Mouse (Mus musculus) hindbrain, embryonic 11.5 days (tissue): ENCODE measurements at regions not wholly inside any gene's neighbourhood (a gene's known extent, or its start where the extent isn't known, plus 50 kb on each side); places are given as distances from the start of the nearest gene placed in this dataset.
A peak's percentile ranks its signal among the peaks of the same experiment; 100 is the strongest.

ENCODE experiments used
- ATAC-seq: fragments of 200-750 bp; cut with Nextera tagmentation; 2 replicates; pipeline ENCODE4 v1.8.0; 2017; ENCODE audit warnings: mild to moderate bottlenecking, moderate TSS enrichment, moderate library complexity; ENCODE audit not compliant: low FRiP score
- DNase-seq: peaks from one replicate; pipeline ENCODE4 v3.0.0-alpha.2; 2015; ENCODE audit warnings: low spot score
- H3K27ac ChIP-seq: fragments of 300-500 bp; sonication (generic); 2 replicates; pipeline ENCODE4 v1.5.1; 2014; ENCODE audit warnings: mild to moderate bottlenecking, low read depth, low read length
- H3K27me3 ChIP-seq: fragments of 300-500 bp; sonication (generic); 2 replicates; pipeline ENCODE4 v1.6.1; 2014; ENCODE audit warnings: mild to moderate bottlenecking, low read length, moderate library complexity, mixed read lengths; ENCODE audit not compliant: control insufficient read depth, insufficient read depth
- H3K36me3 ChIP-seq: fragments of 300-500 bp; sonication (generic); 2 replicates; pipeline ENCODE4 v1.6.1; 2014; ENCODE audit warnings: mild to moderate bottlenecking, low read length, moderate library complexity, mixed read lengths; ENCODE audit not compliant: control insufficient read depth, insufficient read depth
- H3K4me1 ChIP-seq: fragments of 300-500 bp; sonication (generic); replicated peaks from 2 replicates; pipeline ENCODE4 v1.6.1; 2014; ENCODE audit warnings: low read length, mixed read lengths; ENCODE audit not compliant: control insufficient read depth, insufficient read depth
- H3K4me2 ChIP-seq: fragments of 300-500 bp; sonication (generic); replicated peaks from 2 replicates; pipeline ENCODE4 v1.6.1; 2014; ENCODE audit warnings: mild to moderate bottlenecking, low read depth, low read length
- H3K4me3 ChIP-seq: fragments of 300-500 bp; sonication (generic); 2 replicates; pipeline ENCODE4 v1.5.1; 2014; ENCODE audit warnings: low read depth, low read length
- H3K9ac ChIP-seq: fragments of 300-500 bp; sonication (generic); 2 replicates; pipeline ENCODE4 v1.6.1; 2014; ENCODE audit warnings: low read depth, low read length
- H3K9me3 ChIP-seq: fragments of 300-500 bp; sonication (generic); 2 replicates; pipeline ENCODE4 v1.6.1; 2016; ENCODE audit warnings: low read length; ENCODE audit not compliant: control insufficient read depth
- WGBS: fragments of 180-500 bp; shearing (Covaris S2); extraction: QIAGEN DNeasy Blood & Tissue Kit; methylation state at CpG from one replicate; pipeline ENCODE4 v1.1.7; 2014; 5-methylcytosine and 5-hydroxymethylcytosine counted together

GRCm38 (mm10) chr1:185607611-185608010 is 153.0 kb downstream of the Slc30a10 start:
- no peak for DNase-seq
- 86% methylated on average over 5 of the region's 5 CpGs for WGBS
- no peak for ATAC-seq
- no peak overlapping the region for H3K4me3 ChIP-seq
- H3K36me3 ChIP-seq: no peaks in the 10 kb centered on the region
- no peaks in the 10 kb centered on the region for H3K4me1 ChIP-seq
- no peaks in the 10 kb centered on the region for H3K27me3 ChIP-seq
- H3K9me3 ChIP-seq: no peaks in the 10 kb centered on the region
- H3K9ac ChIP-seq: no peak overlapping the region
- H3K4me2 ChIP-seq: no peak overlapping the region
- no peak overlapping the region for H3K27ac ChIP-seq

- no peak overlapping the region for H3K4me2 ChIP-seq
- DNase-seq: no peak
- H3K4me1 ChIP-seq: no peaks in the 10 kb centered on the region
- no peak overlapping the region for H3K27ac ChIP-seq
- H3K9ac ChIP-seq: no peak overlapping the region
- H3K36me3 ChIP-seq: no peaks in the 10 kb centered on the region
- no peak overlapping the region for H3K4me3 ChIP-seq
- no peak for ATAC-seq
- no peaks in the 10 kb centered on the region for H3K9me3 ChIP-seq
- H3K27me3 ChIP-seq: no peaks in the 10 kb centered on the region
- 87% methylated on average over 3 of the region's 3 CpGs for WGBS
Observed at GRCm38 (mm10) chr1:185608440-185608839, 153.8 kb downstream of the Slc30a10 start.

- DNase-seq (no peak), ATAC-seq (no peak)
- Histone ChIP-seq H3K9me3 (no peaks in the 10 kb centered on the region), H3K27ac (no peak overlapping the region), H3K4me2 (no peak overlapping the region), H3K36me3 (no peaks in the 10 kb centered on the region), H3K4me1 (no peaks in the 10 kb centered on the region), H3K27me3 (no peaks in the 10 kb centered on the region), H3K9ac (no peak overlapping the region), H3K4me3 (no peak overlapping the region)
- 64% methylated on average over 3 of the region's 3 CpGs for WGBS
Observed at GRCm38 (mm10) chr1:185610586-185610985, 155.9 kb downstream of the Slc30a10 start.

- H3K4me3 ChIP-seq: no peak overlapping the region
- H3K27me3 ChIP-seq: no peaks in the 10 kb centered on the region
- H3K9ac ChIP-seq: no peak overlapping the region
- peak; percentile 4 for DNase-seq
- ATAC-seq: peak; percentile 38; the same call in 1 of the 2 replicates
- H3K9me3 ChIP-seq: no peaks in the 10 kb centered on the region
- H3K4me1 ChIP-seq: no peaks in the 10 kb centered on the region
- no peaks in the 10 kb centered on the region for H3K36me3 ChIP-seq
- no peak overlapping the region for H3K4me2 ChIP-seq
- WGBS: 29% methylated on average over 10 of the region's 10 CpGs
- H3K27ac ChIP-seq: no peak overlapping the region
Observed at GRCm38 (mm10) chr1:185615819-185616429, 161.3 kb downstream of the Slc30a10 start.

- H3K36me3 ChIP-seq: no peaks in the 10 kb centered on the region
- no peak overlapping the region for H3K4me2 ChIP-seq
- WGBS: 67% methylated on average over 4 of the region's 4 CpGs
- H3K9me3 ChIP-seq: no peaks in the 10 kb centered on the region
- H3K9ac ChIP-seq: no peak overlapping the region
- H3K27me3 ChIP-seq: no peaks in the 10 kb centered on the region
- no peak for ATAC-seq
- DNase-seq: no peak
- no peaks in the 10 kb centered on the region for H3K4me1 ChIP-seq
- no peak overlapping the region for H3K27ac ChIP-seq
- no peak overlapping the region for H3K4me3 ChIP-seq
Observed at GRCm38 (mm10) chr1:185617691-185618090, 163.0 kb downstream of the Slc30a10 start.

- ATAC-seq: no peak
- Histone ChIP-seq H3K27ac (no peak overlapping the region), H3K9me3 (no peaks in the 10 kb centered on the region), H3K36me3 (no peaks in the 10 kb centered on the region), H3K4me1 (no peaks in the 10 kb centered on the region), H3K27me3 (no peaks in the 10 kb centered on the region), H3K4me2 (no peak overlapping the region), H3K4me3 (no peak overlapping the region), H3K9ac (no peak overlapping the region)
- DNase-seq: peak; percentile 8
- WGBS: 62% methylated on average over 9 of the region's 9 CpGs
Observed at GRCm38 (mm10) chr1:185619011-185619410, 164.4 kb downstream of the Slc30a10 start.

- no peak for ATAC-seq
- Histone ChIP-seq H3K9me3 (no peaks in the 10 kb centered on the region), H3K4me1 (no peaks in the 10 kb centered on the region), H3K9ac (no peak overlapping the region), H3K27ac (no peak overlapping the region), H3K36me3 (no peaks in the 10 kb centered on the region), H3K4me3 (no peak overlapping the region), H3K27me3 (no peaks in the 10 kb centered on the region), H3K4me2 (no peak overlapping the region)
- WGBS: 83% methylated on average over 3 of the region's 3 CpGs
- DNase-seq: no peak
Observed at GRCm38 (mm10) chr1:185628401-185628800, 173.8 kb downstream of the Slc30a10 start.

GRCm38 (mm10) chr1:185629976-185630375 is 175.3 kb downstream of the Slc30a10 start:
- no peak for DNase-seq
- H3K9ac ChIP-seq: no peak overlapping the region
- ATAC-seq: no peak
- H3K27ac ChIP-seq: no peak overlapping the region
- H3K4me2 ChIP-seq: no peak overlapping the region
- H3K36me3 ChIP-seq: no peaks in the 10 kb centered on the region
- no peaks in the 10 kb centered on the region for H3K27me3 ChIP-seq
- no peaks in the 10 kb centered on the region for H3K4me1 ChIP-seq
- no peak overlapping the region for H3K4me3 ChIP-seq
- WGBS: 88% methylated on average over 9 of the region's 9 CpGs
- no peaks in the 10 kb centered on the region for H3K9me3 ChIP-seq

GRCm38 (mm10) chr1:185638631-185639030 is 184.0 kb downstream of the Slc30a10 start:
- no peak for DNase-seq
- Histone ChIP-seq H3K9me3 (no peaks in the 10 kb centered on the region), H3K4me2 (no peak overlapping the region), H3K27me3 (no peaks in the 10 kb centered on the region), H3K36me3 (no peaks in the 10 kb centered on the region), H3K9ac (no peak overlapping the region), H3K4me3 (no peak overlapping the region), H3K4me1 (no peaks in the 10 kb centered on the region), H3K27ac (no peak overlapping the region)
- no peak for ATAC-seq
- 93% methylated on average over 6 of the region's 6 CpGs for WGBS
